Mouse (Mus musculus) right cerebral cortex, adult 2 months (tissue): ENCODE data around the gene Ncan.

ENCODE experiments used
- DNase-seq, 2 experiments: peaks; one replicate each; pipeline ENCODE4 v3.0.0; 2021 to 2022; ENCODE audit warnings: low spot score in 2 of 2

Gene Ncan

DNA sequence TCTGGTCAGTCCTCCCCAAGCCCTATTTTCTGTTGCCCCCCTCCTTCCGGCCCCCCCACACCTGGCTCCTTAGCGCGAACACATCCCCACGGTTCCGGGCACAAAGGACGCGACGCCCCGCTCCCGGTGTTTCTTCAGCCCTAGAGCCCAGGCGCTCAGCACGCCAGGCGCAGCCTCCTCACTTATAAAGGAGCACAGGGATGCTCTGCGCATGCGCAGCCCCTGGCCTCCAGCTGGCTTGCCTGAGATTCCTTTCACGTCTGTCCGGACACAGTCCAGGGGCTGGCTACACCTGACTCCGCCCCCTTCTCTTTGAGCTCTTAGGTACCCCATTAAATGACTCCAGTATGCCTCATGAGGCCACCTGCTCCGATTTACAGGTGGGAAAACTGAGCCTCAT, at the start of gene Ncan:
Gene Ncan, minus strand, starts transcription at position 207 of the 400 bp plus-strand sequence.
- peak; percentile 92 to 94 for DNase-seq

DNA sequence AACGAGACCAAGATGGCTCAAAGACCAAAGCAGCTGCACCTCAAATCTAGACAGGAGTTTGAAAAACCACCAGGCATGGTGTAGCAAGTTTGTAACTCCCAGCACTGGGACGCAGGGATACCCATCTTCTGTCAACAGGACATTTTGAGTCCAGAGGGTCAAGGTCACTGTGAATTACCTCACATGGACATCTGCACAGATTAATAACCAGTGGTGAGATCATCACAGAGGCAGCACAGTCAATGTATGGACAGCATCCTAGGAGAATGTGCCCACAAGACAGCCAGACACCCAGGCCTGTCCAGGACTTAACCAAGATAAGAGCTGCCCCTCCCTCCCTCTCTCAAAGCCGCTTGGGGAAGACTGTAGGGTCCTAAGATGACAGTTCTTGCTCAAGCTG, 49.4 kb upstream of the Ncan start:
- no peak for DNase-seq

DNA sequence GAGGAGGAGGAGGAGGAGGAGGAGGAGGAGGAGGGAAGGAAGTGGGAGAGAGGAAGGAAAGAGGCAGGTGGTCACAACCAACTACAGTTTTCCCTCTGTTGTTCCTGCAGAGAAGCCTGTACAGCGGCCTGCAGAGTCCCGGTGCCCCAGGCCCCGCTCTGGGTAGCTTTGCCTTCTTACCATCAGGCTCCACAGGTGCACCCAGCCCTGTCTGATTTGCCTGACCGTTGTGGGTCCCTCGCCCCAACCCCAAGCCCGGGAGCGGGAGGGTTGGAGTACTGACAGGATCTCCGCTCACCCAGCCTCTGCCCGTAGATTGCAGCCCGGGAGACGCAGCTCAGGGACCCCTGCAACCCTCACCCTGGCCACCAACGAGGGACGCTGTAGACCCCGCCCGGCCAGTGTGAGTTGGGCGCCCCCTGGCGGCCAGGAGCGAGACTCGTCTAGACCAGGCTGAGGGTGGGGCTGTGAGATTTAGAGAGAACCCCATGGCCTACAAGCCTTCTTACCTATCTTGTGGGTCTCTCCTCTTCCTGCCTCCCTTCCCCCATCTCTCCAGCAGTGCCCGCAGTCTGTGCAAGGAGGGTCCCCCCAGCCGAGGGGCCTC, 45.9 kb upstream of the Ncan start:
- peak; percentile 33 to 48 for DNase-seq

DNA sequence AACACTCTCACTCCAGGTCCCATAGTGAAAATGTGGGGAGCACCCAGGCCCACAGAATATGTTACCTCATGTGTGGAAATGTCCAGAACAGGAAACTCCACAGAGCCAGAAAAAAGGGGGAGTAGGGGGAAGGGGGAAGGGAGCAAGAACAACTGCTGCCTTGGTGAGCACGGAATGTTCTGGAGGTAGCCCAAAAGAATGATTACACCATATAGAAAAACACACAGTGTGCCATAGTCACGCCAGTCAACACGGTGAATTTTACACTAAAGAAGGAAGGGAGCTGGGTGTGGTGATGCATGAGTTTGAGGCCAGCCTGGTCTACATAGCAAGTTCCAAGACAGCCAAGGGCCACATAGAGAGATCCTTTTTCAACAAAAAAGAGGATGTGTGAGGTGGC, 42.6 kb upstream of the Ncan start:
- DNase-seq = no peak

DNA sequence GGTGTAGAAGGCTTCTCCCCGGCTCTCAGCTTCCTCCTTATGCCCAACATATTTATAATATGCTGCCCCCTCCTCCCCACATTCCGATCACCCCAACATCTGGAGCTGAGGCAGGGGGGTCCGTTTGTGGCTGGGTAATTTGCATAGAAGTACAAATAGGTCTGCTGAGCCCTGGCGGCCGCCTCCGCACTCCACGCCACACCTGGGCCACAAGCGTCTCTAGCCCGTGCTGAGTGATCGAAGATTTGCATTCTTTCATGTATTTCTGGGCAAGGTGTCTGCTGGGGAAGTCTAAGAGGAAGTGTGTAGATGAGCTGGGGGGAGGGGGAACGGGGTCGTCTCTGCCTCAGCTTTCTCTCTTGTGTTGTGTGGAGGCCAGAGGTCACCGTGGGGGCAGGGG, 39.3 kb upstream of the Ncan start:
- no peak for DNase-seq

DNA sequence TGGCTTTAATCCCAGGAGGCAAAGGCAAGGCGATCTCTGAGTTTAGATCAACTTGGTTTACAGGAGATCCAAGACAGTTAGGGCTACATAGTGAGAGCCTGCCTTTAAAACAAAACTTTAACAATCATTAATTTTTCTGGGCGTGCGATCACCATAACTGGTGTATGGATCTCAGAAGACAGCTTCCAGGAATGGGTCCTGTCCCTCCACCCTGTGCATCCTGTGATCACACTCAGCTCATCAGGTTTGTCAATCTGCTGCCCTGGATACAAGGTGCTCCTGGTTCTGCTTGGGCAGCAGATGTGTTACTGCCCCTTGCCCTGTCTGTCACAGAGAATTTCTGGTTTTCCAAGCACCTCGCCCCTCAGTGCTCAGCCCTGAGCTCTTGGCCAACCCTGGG, 38.5 kb upstream of the Ncan start:
- no peak for DNase-seq

DNA sequence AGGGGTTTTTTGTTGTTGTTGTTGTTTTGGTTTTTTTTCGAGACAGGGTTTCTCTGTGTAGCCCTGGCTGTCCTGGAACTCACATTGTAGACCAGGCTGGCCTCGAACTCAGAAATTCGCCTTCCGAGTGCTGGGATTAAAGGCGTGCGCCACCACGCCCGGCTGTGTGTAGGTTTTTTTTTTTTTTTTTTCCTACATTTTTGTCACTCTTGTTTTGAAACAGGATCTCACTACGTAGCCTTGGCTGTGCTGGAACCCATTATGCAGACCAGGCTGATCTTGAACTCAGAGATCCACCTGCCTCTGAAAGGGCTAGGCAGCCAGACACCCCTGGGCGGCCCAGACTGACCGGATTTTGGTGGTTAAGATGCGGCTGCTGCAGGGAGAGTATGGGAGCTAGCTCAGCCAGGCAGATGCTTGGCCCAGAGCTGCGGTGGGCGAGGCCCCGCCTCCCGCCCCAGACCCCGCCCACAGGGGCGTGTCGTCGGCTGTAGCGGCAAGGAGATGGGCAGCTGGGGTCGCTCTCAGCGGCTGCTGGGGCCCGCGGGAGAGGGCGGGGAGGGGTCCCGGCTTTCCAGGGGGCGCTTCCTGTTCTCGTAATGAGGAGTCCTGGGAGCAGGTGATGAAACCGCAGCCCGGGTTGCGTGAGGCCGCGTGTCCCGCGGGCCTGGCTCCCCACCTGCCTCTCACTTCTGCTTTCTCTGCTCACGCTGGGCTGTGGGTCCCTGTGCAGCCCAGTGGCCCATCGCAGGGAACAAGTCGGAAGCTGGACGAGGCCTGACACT, 37.6 kb upstream of the Ncan start:
- DNase-seq = peak; percentile 46 to 65

DNA sequence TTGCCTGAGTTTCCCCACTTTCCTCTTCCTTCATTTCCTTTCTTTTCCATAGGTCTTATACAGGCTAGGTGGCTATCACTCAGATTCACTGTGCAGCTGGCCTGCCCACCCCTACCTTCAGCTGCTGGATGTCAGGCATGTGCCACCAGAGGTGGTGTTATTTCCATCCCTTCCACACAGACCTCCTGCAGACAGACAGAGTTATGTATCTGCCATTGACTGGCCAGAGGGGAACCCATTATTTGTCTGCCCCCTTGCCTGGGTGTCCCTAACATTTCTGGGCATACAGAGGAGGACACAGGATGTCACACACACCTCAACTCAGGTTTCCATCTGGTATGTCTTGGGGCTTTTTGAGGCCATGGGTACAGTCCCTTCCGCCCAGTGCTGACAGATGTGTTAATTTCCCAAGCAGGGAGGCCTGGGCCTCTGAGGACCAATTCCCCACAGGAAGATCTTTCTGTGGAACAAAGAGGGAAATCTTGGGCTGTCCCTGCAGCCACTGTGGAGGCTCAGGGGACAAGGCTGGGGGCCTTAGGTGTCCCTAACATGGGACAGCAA, 36.6 kb upstream of the Ncan start:
- no peak for DNase-seq

DNA sequence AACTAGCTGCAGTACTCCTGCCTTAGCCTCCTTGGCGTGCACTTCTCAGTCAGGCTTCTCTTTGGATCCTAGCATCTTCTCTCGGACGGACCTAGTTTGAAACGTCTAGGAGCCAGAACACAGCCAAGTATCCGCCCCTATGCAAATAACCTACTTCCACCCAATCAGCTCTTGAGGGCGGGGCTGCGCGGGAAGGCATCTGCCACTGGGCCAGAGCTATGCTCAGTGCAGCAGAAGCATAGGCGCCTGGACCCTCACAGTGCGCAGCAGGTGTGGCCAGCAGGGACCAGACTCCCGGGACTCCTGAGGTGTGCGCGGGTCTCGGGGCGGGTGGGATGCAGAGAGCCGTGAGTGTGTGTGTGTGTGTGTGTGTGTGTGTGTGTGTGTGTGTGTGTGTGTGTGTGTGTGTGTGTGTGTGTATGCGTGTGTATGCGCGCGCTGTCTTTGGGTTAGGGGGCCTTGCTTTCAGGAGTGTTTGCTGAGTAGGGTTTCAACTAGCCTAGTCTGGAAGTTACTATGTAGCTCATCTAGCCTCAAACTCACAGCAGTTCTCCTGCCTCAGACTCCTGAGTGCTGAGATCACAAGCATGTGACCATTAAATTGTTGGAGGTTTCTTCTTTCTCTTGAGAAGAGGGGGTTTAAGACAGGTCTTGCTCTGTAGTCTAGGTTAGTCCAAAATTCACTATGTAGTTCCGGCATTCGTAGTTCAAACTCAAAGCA, 32.0 kb upstream of the Ncan start:
- DNase-seq = peak; percentile 39 to 49

DNA sequence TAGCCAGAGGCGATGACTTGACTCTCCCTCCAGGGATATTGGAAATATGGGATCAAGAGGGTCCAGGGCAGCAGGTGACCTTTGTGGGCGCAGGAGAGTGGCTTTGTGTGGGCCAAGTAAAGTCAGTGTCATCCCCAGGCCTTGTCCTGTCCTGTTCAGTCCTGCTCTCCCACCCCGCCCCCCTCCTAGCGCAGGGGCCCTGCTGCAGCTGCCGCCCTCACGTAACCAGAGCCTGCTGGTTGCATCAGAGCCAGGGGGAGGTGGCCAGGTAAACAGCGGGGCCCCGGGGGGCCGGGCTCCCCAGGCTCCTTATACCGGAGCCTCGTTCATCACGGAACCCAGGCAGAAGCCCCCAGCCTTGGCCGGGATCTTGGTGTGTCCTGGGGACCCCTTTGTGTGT, 29.5 kb upstream of the Ncan start:
- DNase-seq = no peak

DNA sequence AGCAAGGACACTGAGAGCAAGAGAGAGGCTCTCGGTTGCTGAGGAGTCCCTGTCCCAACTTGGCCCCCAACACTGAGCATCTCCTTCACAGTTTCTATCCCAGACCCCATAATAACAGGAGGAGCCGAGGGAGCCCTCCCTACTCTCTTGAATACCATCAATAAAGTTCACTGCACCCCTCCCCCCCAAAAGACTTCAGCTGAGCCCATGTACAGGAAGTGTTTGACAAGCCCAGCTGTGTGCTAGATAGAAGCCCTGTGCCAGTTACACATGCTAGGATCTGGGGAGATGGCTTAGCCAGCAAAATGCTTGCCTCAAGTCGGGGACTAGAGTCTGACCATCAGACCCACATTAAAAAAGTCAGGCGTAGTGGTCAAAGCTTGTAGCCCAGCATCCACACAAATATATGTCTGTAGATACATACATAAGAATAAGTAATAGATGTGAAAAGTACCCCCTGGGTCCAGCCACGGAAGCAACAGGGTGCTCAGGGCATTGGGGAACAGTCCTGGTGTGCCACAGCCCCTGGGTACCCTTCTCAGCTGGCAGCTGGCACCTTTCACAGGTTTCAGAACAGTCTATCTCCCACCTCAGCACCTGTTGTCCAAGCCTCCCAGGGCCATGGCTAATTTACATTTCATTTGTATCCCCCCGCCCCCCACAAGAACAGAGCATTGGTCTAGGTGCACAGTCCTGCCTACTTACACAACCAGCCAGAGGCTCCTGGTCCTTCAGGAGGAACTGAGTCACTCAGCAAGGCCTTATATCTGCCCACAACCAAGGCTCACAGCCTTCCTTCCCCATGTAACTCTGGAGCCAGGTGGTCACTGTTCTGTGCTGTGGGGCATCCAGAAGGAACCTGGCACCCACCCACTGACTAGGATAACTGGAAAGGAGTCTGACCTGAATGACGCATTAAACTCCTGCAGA, 27.3 kb upstream of the Ncan start:
- DNase-seq = no peak

DNA sequence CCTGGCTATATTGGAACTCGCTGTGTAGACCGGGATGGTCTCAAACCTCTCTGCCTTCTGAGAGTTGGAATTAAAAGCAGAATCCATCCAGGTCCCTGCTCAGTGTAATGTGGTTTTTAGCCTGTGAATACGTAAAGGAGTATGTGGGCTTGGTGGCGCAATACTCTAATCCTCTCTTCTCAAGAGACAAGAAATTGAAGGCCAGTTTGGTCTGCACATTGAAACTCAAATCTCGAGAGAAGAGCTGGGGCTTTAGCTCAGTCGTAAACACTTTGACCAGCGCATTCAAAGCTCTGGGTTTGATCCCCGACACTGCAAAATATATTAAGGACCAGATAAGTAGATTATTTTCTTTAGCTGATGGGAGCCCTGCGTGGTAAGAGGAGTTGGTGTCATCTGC, 19.3 kb upstream of the Ncan start:
- DNase-seq = no peak

DNA sequence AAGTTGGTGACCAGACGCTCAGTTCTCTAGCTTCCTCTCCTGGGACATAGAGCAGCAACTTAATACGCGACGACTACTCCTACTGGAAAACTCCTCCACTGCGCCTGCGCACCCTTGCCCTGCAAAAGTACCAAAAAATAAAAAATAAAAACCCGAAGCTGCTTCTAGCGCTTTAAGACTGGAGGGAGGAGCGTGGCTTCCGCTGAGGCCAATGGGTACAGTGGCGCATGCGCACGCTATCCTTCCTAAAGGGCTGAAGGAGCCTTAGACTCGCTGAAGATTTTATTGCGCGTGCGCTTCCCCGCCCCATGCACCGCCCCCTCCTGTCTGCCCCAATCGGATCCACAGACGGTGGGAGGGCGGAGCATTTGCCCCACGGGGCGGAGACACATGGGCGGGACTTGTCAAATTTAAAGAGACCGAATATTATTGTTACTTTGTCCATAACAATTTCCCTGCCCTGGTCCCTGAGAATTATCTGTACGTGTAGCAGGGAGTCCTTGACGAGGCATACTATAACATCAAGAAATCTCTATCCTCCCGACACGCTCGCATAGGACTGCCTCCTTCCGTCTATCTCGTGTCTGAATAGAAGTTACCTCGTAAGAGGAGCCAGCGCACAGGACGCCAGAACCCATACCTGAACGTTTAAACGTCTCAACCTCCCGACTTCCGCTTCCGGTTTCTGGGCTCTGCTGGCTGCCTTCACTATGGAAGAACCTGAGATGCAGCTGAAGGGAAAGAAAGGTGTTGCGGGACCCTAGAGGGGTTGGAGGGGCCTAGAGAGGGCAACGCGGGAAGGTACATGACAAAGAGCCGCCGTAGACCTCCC, 18.6 kb upstream of the Ncan start, which contains the start of the genes Rfxank, Borcs8 and Mef2b:
Gene Rfxank, minus strand, starts transcription at position 129 of the 832 bp plus-strand sequence.
Gene Borcs8, plus strand, starts transcription at position 474 of the 832 bp plus-strand sequence.
Gene Mef2b, plus strand, starts transcription at position 686 of the 832 bp plus-strand sequence.
- peak; percentile 97 to 99 for DNase-seq

DNA sequence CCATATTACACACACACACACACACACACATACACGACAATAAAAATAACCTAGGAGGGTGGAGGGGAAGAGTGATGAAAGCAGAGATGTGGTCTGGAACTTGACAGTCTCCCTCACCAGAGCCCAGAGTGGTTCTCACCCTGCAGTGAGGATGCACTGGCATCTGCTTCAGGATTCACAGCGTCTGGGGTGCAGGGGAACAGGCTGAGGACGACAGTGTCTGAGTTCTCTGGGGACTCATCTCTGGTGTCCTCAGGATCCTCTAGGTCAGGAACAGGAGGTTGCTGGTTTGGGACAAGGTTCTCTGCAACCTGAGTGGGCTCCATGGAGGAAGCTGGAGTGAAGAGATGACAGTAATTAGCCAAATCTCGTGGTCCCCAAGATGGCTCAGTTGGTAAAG, 17.2 kb upstream of the Ncan start:
- DNase-seq = no peak

DNA sequence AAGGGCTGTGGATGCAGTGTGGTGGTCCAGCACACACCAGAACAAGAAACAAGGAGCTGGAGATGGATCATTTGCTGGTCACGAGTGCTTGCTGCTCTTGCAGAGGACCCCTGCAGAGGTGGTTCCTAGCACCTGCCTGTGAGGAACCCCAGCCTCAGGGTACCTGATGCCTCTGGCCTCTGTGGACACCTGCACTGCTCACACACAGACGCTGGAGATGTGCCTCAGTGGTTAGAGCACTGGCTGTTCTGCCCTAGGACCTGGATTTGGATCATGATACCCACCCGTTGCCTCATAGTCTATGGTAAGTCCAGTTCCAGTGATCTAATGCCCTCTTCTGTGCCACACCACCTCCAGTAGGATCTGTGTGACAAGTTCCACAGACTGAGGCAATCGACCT, 15.9 kb upstream of the Ncan start:
- no peak for DNase-seq

DNA sequence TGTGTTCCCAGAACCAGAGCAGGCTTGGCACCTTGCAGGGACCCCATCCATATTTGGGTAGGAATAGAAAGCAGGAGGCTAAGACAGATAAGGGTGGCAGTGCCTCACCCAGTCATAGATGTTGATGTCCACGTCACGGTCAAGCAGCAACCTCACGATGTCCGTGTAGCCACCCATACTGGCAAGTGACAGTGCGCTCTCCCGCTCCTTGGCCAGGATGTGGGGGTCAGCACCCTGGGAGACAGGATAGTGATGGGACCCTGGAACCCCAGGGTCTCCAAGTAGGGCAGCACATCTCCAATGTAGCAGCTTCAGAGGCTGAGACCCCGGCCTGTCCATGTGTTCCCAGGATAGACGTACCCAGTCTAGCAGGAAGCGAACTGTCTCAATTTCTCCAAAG, 14.3 kb upstream of the Ncan start:
- no peak for DNase-seq

DNA sequence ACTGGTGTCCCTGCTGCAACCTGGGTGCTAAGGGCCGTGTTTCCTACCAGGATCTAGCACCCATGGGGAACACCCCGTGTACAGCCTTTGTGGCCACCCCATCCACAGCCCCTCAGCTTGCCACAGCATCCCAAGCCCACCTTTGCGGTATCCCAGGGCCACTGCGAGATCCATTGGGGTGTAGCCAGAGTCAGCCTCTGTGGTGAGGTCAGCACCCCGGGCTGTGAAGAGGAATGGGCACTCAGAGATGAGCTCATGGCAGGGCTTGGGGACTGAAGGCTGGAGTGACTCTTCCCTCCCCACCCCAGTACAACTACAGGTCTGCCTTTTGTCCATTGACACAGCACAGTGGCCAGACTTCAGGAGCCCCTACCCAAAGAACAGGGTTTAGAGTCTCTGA, 13.4 kb upstream of the Ncan start:
- DNase-seq = no peak

DNA sequence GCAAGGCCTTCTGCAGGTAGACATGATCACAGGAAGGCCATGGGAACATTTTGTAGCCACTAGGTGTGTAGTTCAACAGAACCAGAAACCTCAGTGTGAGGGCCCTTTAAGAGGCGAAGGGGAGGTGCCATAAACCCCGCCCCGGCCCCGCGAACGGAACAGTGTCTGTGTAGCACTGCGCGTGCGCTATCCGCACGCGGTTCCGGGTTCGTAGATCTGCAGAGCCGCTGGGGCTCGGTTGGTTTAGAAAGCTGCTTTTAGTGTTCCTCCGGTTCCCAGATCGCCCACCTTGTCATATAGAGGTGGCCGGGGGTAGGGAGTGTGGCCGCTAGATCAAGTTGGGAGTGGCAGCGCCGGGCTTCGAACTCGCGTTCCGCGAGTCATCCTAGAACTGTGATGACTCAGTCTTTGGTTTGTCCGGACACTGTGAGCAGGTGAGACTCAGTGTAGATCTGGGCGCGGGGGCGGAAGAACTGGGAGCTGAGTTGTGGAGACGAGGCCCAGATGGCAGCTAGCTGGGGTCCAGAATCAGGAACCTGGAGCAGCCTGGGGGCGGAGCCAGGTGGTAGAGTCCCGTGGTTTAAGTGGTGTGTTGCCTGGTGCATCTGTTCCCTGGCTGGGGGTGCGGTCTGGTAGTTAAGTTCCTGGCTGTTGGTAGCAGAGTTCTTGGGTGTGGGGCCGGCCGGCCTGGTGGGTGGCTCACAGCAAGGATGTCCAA, 10.7 kb upstream of the Ncan start, which contains the start of gene Nr2c2ap:
Gene Nr2c2ap, plus strand, starts transcription at position 168 of the 718 bp plus-strand sequence.
- DNase-seq = peak; percentile 79

DNA sequence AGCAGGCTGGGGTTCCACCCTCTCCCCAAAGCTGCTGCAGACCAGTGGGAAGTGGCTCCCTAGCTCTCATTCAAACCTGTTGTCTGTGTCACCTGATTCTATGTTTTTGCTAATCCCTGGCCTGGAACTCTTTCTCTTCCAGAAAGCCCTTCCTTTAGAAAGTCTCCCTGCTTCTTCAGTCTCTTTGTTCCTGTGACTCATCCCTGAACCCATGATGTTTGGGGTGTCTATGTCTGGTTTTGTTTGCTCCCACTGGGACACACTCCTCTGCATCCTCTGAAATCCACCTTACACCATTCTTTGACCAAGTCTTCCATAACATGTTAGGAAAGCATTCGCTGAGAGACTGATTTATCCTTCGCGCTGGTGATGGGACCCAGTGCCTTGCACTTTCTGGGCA, 9.4 kb upstream of the Ncan start:
- no peak for DNase-seq
